Mouse (Mus musculus) hindbrain, embryonic 14.5 days (tissue): Measurements from ENCODE around the gene Dcp1a. TPM values are rescaled to one million over a fixed set of nuclear protein-coding genes. Genes with fewer than 3 reads are reported as not detected.
A peak's percentile ranks its signal among the peaks of the same experiment; 100 is the strongest.

Experiments used
- ATAC-seq: fragments of 200-750 bp; cut with Nextera tagmentation; 2 replicates; pipeline ENCODE4 v1.8.0; 2017; ENCODE audit warnings: moderate number of reproducible peaks, mild to moderate bottlenecking, moderate TSS enrichment, moderate library complexity; ENCODE audit not compliant: low FRiP score
- DNase-seq: peaks from one replicate; pipeline ENCODE4 v3.0.0-alpha.2; 2015; ENCODE audit warnings: low spot score
- H3K27ac ChIP-seq: fragments of 300-500 bp; sonication (generic); 2 replicates; pipeline ENCODE4 v1.5.1; 2014; ENCODE audit warnings: mild to moderate bottlenecking, moderate library complexity
- H3K27me3 ChIP-seq: fragments of 300-500 bp; sonication (generic); 2 replicates; pipeline ENCODE4 v1.6.1; 2014; ENCODE audit warnings: mild to moderate bottlenecking, low read length, mixed read lengths; ENCODE audit not compliant: control insufficient read depth, insufficient read depth
- H3K36me3 ChIP-seq: fragments of 300-500 bp; sonication (generic); replicated peaks from 2 replicates; pipeline ENCODE4 v1.6.1; 2014; ENCODE audit not compliant: control insufficient read depth, insufficient read depth
- H3K4me1 ChIP-seq: fragments of 300-500 bp; sonication (generic); replicated peaks from 2 replicates; pipeline ENCODE4 v1.6.1; 2014; ENCODE audit warnings: antibody characterized with exemption, low read length, mixed read lengths; ENCODE audit not compliant: control insufficient read depth, insufficient read depth
- H3K4me2 ChIP-seq: fragments of 300-500 bp; sonication (generic); replicated peaks from 2 replicates; pipeline ENCODE4 v1.6.1; 2014; ENCODE audit warnings: mild to moderate bottlenecking, moderate library complexity
- H3K4me3 ChIP-seq: fragments of 300-500 bp; sonication (generic); replicated peaks from 2 replicates; pipeline ENCODE4 v1.5.1; 2014; ENCODE audit warnings: mild to moderate bottlenecking, low read length
- H3K9ac ChIP-seq: fragments of 300-500 bp; sonication (generic); 2 replicates; pipeline ENCODE4 v1.6.1; 2014
- H3K9me3 ChIP-seq: fragments of 300-500 bp; sonication (generic); 2 replicates; pipeline ENCODE4 v1.6.1; 2016; ENCODE audit warnings: low read length; ENCODE audit not compliant: control insufficient read depth
- WGBS: fragments of 180-500 bp; shearing (Covaris S2); extraction: QIAGEN DNeasy Blood & Tissue Kit; methylation state at CpG from one replicate; pipeline ENCODE4 v1.1.7; 2014; 5-methylcytosine and 5-hydroxymethylcytosine counted together
- polyA plus RNA-seq: library from polyadenylated mRNA; unstranded; fragments of >200 nt; fragmentation: Nextera tagmentation; extraction: Ambion mirVana; gene quantifications from 2 replicates; pipeline ENCODE4 v1.2.1, GENCODE M21; 2014

Dcp1a gene
- polyA plus RNA-seq, 1 experiment from 2014 or later, result 16.1 TPM

GRCm38 (mm10) chr14:30561470-30562187 lies 82.3 kb downstream of the Dcp1a start:
- no peak overlapping the region for H3K4me3 ChIP-seq
- no peak overlapping the region for H3K4me2 ChIP-seq
- no peaks in the 10 kb centered on the region for H3K27me3 ChIP-seq
- ATAC-seq, result peak; percentile 50
- peak overlapping the region; percentile 10; the same call in 1 of the 2 replicates for H3K27ac ChIP-seq
- DNase-seq, result peak; percentile 66
- H3K9me3 ChIP-seq, result no peaks in the 10 kb centered on the region
- 0 out of 2 replicates have a peak, but pooled peaks cover 12% of the 10 kb centered on the region for H3K4me1 ChIP-seq
- WGBS, result 59% methylated on average over 14 of the region's 14 CpGs
- H3K9ac ChIP-seq, result no peak overlapping the region
- peaks cover 71% of the 10 kb centered on the region for H3K36me3 ChIP-seq

GRCm38 (mm10) chr14:30562343-30562742 lies 83.0 kb downstream of the Dcp1a start:
- H3K9ac ChIP-seq, result no peak overlapping the region
- no peak overlapping the region for H3K4me3 ChIP-seq
- ATAC-seq, result no peak
- H3K9me3 ChIP-seq, result no peaks in the 10 kb centered on the region
- no peak overlapping the region for H3K4me2 ChIP-seq
- H3K27ac ChIP-seq, result no peak overlapping the region
- H3K27me3 ChIP-seq, result no peaks in the 10 kb centered on the region
- no peak for DNase-seq
- 0 out of 2 replicates have a peak, but pooled peaks cover 12% of the 10 kb centered on the region for H3K4me1 ChIP-seq
- H3K36me3 ChIP-seq, result peaks cover 78% of the 10 kb centered on the region

GRCm38 (mm10) chr14:30564451-30564850 lies 85.1 kb downstream of the Dcp1a start:
- Histone ChIP-seq H3K9me3 (no peaks in the 10 kb centered on the region), H3K4me2 (no peak overlapping the region), H3K27me3 (no peaks in the 10 kb centered on the region), H3K9ac (no peak overlapping the region), H3K36me3 (peaks cover 86% of the 10 kb centered on the region), H3K27ac (no peak overlapping the region), H3K4me3 (no peak overlapping the region), H3K4me1 (0 out of 2 replicates have a peak, but pooled peaks cover 12% of the 10 kb centered on the region)
- ATAC-seq, result no peak
- 95% methylated on average over 2 of the region's 2 CpGs for WGBS
- no peak for DNase-seq

- WGBS, result 94% methylated on average over 6 of the region's 6 CpGs
- no peak overlapping the region for H3K27ac ChIP-seq
- ATAC-seq (no peak), DNase-seq (no peak)
- H3K9me3 ChIP-seq, result no peaks in the 10 kb centered on the region
- H3K27me3 ChIP-seq, result no peaks in the 10 kb centered on the region
- H3K4me2 ChIP-seq, result no peak overlapping the region
- no peak overlapping the region for H3K4me3 ChIP-seq
- peaks cover 86% of the 10 kb centered on the region for H3K36me3 ChIP-seq
- H3K4me1 ChIP-seq, result 0 out of 2 replicates have a peak, but pooled peaks cover 7% of the 10 kb centered on the region
- no peak overlapping the region for H3K9ac ChIP-seq
Measured at GRCm38 (mm10) chr14:30566317-30566716, 87.0 kb downstream of the Dcp1a start.

DNA sequence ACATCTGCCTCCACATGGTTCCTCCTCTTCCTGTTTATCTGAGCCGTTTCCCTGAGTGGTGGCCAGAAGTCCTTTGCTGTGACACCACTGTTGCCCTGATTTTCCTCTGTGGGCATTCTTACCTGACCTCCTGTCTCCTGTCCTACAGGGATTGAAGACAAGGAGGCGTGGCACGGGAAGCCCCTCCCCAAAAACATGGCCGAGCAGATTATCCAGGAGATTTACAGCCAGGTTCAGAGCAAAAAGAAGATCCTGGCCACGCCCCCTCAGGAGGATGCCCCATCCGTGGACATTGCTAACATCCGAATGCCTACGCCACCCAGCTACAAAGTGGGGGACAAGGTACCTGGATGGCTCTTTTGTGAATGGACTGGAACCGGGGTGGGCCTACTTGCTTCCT lies 88.7 kb downstream of the Dcp1a start:
- peaks cover 96% of the 10 kb centered on the region for H3K36me3 ChIP-seq
- no peaks in the 10 kb centered on the region for H3K4me1 ChIP-seq
- H3K9ac ChIP-seq, result no peak overlapping the region
- H3K4me2 ChIP-seq, result no peak overlapping the region
- no peak for DNase-seq
- no peak for ATAC-seq
- no peaks in the 10 kb centered on the region for H3K9me3 ChIP-seq
- H3K27me3 ChIP-seq, result no peaks in the 10 kb centered on the region
- H3K27ac ChIP-seq, result no peak overlapping the region
- WGBS, result 93% methylated on average over 9 of the region's 9 CpGs
- no peak overlapping the region for H3K4me3 ChIP-seq

GRCm38 (mm10) chr14:30570303-30570702 lies 91.0 kb downstream of the Dcp1a start:
- Histone ChIP-seq H3K9me3 (no peaks in the 10 kb centered on the region), H3K4me3 (no peak overlapping the region), H3K36me3 (peaks cover 98% of the 10 kb centered on the region), H3K4me2 (no peak overlapping the region), H3K27me3 (no peaks in the 10 kb centered on the region), H3K4me1 (no peaks in the 10 kb centered on the region), H3K9ac (no peak overlapping the region), H3K27ac (no peak overlapping the region)
- DNase-seq (no peak), ATAC-seq (no peak)
- 87% methylated on average over 9 of the region's 9 CpGs for WGBS

DNA sequence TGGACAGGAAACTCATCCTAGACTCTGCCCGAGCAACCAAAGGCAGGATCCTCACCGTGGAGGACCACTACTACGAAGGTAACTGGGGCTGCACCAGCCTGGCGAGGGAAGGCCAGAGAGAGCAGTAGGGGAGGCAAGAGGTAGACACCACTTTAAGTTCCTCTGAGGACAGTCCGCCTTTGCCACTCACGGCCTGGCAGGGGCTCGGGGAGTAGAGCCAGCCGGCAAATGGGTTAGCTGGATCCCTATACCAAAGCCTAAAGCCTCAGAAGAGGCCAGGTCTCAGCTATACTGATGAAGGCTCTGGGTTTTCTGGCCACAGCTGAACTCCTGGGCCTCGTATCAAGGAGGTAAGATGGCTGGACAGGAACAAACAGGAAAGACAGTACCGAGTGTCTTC lies 92.9 kb downstream of the Dcp1a start:
- Histone ChIP-seq H3K27me3 (no peaks in the 10 kb centered on the region), H3K36me3 (peaks cover 86% of the 10 kb centered on the region), H3K9me3 (no peaks in the 10 kb centered on the region), H3K9ac (no peak overlapping the region), H3K4me3 (no peak overlapping the region), H3K4me2 (no peak overlapping the region), H3K27ac (no peak overlapping the region), H3K4me1 (no peaks in the 10 kb centered on the region)
- ATAC-seq, result no peak
- no peak for DNase-seq
- WGBS, result 91% methylated on average over 10 of the region's 10 CpGs

DNA sequence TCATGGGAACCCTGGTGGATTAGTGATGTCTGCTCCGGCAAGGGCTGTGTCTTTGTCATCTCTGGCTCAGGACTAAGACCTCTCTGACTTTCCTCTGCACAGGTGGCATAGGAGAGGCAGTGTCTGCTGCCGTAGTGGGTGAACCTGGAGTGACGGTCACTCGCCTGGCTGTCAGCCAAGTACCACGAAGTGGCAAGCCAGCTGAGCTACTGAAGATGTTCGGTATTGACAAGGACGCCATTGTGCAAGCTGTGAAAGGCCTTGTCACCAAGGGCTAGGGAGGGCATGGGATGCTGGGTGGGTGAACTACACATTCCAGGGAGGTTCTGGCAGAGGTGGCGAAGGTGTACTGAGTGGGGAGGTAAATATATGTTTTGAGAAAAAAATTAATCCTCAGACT lies 93.9 kb downstream of the Dcp1a start:
- DNase-seq (no peak), ATAC-seq (no peak)
- H3K9me3 ChIP-seq, result no peaks in the 10 kb centered on the region
- H3K36me3 ChIP-seq, result peaks cover 76% of the 10 kb centered on the region
- no peaks in the 10 kb centered on the region for H3K27me3 ChIP-seq
- no peak overlapping the region for H3K4me3 ChIP-seq
- H3K4me2 ChIP-seq, result no peak overlapping the region
- no peaks in the 10 kb centered on the region for H3K4me1 ChIP-seq
- H3K9ac ChIP-seq, result no peak overlapping the region
- 66% methylated on average over 8 of the region's 8 CpGs for WGBS
- H3K27ac ChIP-seq, result no peak overlapping the region

- DNase-seq (peak; percentile 87), ATAC-seq (peak; percentile 69; the same call in 1 of the 2 replicates)
- H3K4me3 ChIP-seq, result no peak overlapping the region
- no peak overlapping the region for H3K9ac ChIP-seq
- H3K36me3 ChIP-seq, result peaks cover 67% of the 10 kb centered on the region
- H3K27ac ChIP-seq, result no peak overlapping the region
- no peak overlapping the region for H3K4me2 ChIP-seq
- 70% methylated on average over 6 of the region's 6 CpGs for WGBS
- no peaks in the 10 kb centered on the region for H3K9me3 ChIP-seq
- no peaks in the 10 kb centered on the region for H3K4me1 ChIP-seq
- H3K27me3 ChIP-seq, result no peaks in the 10 kb centered on the region
Measured at GRCm38 (mm10) chr14:30573983-30574584, 94.7 kb downstream of the Dcp1a start.
